Mouse (Mus musculus) spleen, adult 2 months (tissue): ENCODE data around the gene Pthlh. TPM values are rescaled to one million over a fixed set of nuclear protein-coding genes. Genes with fewer than 3 reads are reported as not detected.

ENCODE experiments used
- DNase-seq, 2 experiments: peaks; one replicate each; pipeline versions ENCODE4 v3.0.0 to v3.0.0-alpha.2; 2012 to 2021; ENCODE audit warnings: low spot score in 2 of 2, low read depth in 1 of 2
- H3K27ac ChIP-seq: fragments of 200-500 bp; 2 replicates; pipeline ENCODE4 v1.5.1; 2012; ENCODE audit warnings: low read length, inconsistent platforms; ENCODE audit not compliant: insufficient read depth
- H3K27me3 ChIP-seq: fragments of 200-500 bp; 2 replicates; pipeline ENCODE4 v1.6.1; 2012; ENCODE audit warnings: mild to moderate bottlenecking, moderate library complexity, low read length, inconsistent platforms; ENCODE audit not compliant: control insufficient read depth, insufficient read depth
- H3K36me3 ChIP-seq: fragments of 200-500 bp; 2 replicates; pipeline ENCODE4 v1.6.1; 2012; ENCODE audit warnings: mild to moderate bottlenecking, low read length, inconsistent platforms; ENCODE audit not compliant: control insufficient read depth, insufficient read depth
- H3K4me1 ChIP-seq: fragments of 200-500 bp; 2 replicates; pipeline ENCODE4 v1.6.1; 2011; ENCODE audit warnings: inconsistent platforms; ENCODE audit not compliant: control insufficient read depth, insufficient read depth, insufficient read length
- H3K4me3 ChIP-seq: fragments of 200-500 bp; 2 replicates; pipeline ENCODE4 v1.5.1; 2011; ENCODE audit warnings: mild to moderate bottlenecking, inconsistent platforms; ENCODE audit not compliant: insufficient read depth, insufficient read length; ENCODE audit errors: extremely low read depth
- CTCF ChIP-seq: fragments of 200-500 bp; IDR thresholded peaks from 2 replicates; pipeline ENCODE4 v1.5.1; 2011; ENCODE audit warnings: mild to moderate bottlenecking, inconsistent platforms; ENCODE audit not compliant: insufficient read depth, insufficient read length, insufficient replicate concordance; ENCODE audit errors: extremely low read depth
- POLR2A ChIP-seq: fragments of 200-500 bp; IDR thresholded peaks from 2 replicates; pipeline ENCODE4 v1.6.1; 2011; ENCODE audit warnings: low read depth, low read length, inconsistent platforms
- WGBS: fragments of 180-500 bp; shearing (Covaris S2); methylation state at CpG from one replicate; pipeline ENCODE4 v1.1.7; 2018; 5-methylcytosine and 5-hydroxymethylcytosine counted together
- polyA plus RNA-seq: library from polyadenylated mRNA; depleted of rRNA; stranded (reverse); fragments of >200 nt; gene quantifications from 2 replicates; pipeline ENCODE4 v1.2.3, GENCODE M21; 2012

Gene Pthlh
- polyA plus RNA-seq, 1 experiment = 1.3 TPM

DNA sequence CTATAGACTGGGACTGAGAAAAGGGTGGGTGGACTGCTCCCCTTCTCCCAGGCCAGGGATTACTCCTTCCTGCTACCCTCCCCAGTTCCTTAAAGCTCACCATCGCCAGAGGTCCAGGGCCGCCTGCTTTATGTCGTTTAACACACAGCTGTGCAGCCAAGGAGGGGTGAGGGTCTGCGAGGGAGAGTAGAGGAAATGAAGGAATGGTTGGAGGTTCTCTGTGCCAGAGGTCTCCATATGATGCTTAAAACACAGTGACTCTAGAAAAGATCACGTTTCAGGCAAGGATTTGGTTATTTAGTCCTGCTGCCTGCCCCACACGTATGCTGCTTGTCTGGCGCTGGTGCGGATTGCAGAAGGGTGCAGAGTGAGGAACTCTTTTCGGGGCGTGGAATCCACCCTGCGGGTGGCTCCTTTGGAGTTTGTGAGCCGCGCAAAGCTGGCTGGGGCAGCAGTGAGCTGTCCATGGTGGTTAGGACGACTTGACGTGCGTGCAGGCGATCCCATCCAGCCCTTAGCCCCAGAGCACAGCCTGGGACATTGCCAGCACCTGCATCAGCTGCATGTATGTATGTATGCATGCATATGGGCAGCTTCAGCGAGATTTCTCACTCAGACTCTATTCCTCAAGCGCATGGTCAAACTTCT lies 4.3 kb upstream of the Pthlh start:
- WGBS = 6% methylated on average over 19 of the region's 19 CpGs
- TF ChIP-seq POLR2A (no peak), CTCF (no peak)
- no peak overlapping the region for H3K4me3 ChIP-seq
- DNase-seq = no peak
- no peak overlapping the region for H3K27ac ChIP-seq
- no peaks in the 10 kb centered on the region for H3K36me3 ChIP-seq
- H3K4me1 ChIP-seq = no peaks in the 10 kb centered on the region
- peaks cover 7% of the 10 kb centered on the region for H3K27me3 ChIP-seq

- Histone ChIP-seq H3K4me3 (no peak overlapping the region), H3K27ac (no peak overlapping the region), H3K36me3 (no peaks in the 10 kb centered on the region), H3K4me1 (no peaks in the 10 kb centered on the region), H3K27me3 (peaks cover 10% of the 10 kb centered on the region)
- no peak for TF ChIP-seq POLR2A
- TF ChIP-seq CTCF = no peak
- 58% methylated on average over 6 of the region's 6 CpGs for WGBS
- no peak for DNase-seq
Measured at GRCm38 (mm10) chr6:147266466-147266865, 2.5 kb upstream of the Pthlh start.

DNA sequence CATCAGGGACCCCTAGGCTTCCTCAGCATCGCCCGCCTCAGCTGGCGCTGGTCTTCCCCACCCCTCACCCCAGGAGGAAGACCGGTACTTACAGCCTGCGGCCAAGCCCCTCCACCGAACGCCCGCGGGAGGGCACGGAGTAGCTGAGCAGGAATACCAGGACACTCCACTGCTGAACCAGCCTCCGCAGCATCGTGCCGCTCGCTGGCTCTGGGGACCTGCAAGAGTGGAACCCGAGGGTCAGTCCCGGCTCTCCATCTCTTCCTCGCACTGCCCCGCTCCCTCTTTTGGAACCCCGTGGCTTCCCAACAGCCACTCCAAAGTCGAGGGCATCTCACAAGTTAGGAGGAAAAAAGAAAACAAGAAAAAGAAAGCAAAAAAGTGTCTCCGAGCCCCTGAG lies 805 bp downstream of the Pthlh start:
- 6% methylated on average over 21 of the region's 21 CpGs for WGBS
- Histone ChIP-seq H3K27ac (no peak overlapping the region), H3K27me3 (peaks cover 10% of the 10 kb centered on the region), H3K4me3 (peak overlapping the region; percentile 9; the same call in 1 of the 2 replicates), H3K4me1 (no peaks in the 10 kb centered on the region), H3K36me3 (no peaks in the 10 kb centered on the region)
- TF ChIP-seq POLR2A (no peak), CTCF (no peak)
- no peak for DNase-seq

DNA sequence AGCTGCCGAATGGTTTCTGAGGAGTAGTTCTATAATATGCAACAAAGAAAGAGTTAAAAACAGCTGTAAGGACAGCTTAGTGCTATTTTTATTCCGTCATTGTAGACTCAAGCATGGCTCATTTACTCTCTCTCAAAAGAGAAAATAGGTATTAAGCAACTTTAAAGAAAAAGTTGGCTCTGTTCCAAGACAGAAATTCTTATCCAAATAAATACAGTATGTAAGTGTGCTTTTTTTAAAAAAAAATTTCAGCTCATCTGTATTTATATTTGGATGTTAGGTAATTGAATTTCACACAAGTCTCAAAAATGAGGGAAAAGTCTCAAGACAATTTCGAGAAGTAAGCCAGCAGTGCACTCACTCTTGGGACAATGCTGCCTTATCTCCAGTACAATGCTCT lies 2.4 kb downstream of the Pthlh start:
- Histone ChIP-seq H3K4me1 (no peaks in the 10 kb centered on the region), H3K4me3 (no peak overlapping the region), H3K27ac (no peak overlapping the region), H3K36me3 (no peaks in the 10 kb centered on the region), H3K27me3 (peaks cover 10% of the 10 kb centered on the region)
- 52% methylated on average over 3 of the region's 3 CpGs for WGBS
- TF ChIP-seq POLR2A = no peak
- no peak for TF ChIP-seq CTCF
- DNase-seq = no peak

- no peak for DNase-seq
- Histone ChIP-seq H3K27ac (no peak overlapping the region), H3K4me3 (no peak overlapping the region), H3K4me1 (no peaks in the 10 kb centered on the region), H3K27me3 (peaks cover 10% of the 10 kb centered on the region), H3K36me3 (no peaks in the 10 kb centered on the region)
- no peak for TF ChIP-seq POLR2A
- TF ChIP-seq CTCF = no peak
- WGBS = 86% methylated on average over 3 of the region's 3 CpGs
Measured at GRCm38 (mm10) chr6:147260766-147261165, 3.2 kb downstream of the Pthlh start.

DNA sequence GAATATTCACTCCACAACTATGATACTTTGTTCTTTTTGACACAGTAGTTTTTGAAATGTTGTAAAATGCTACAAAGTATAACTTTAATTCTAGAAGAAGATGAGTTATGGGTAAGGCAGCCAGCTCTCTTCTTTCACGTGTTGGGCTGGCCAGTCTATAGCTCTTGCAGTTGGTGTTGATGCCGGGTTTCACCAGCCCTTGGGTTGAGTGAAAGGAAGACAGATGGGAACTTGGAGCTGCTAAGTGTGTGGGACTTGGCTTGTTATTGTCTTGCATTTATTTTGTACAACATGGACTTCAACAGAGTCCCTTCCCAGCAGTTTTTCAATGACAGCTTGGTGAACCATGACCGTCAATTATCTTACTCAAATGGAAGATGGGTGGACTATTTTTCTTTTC lies 16.2 kb downstream of the Pthlh start:
- Histone ChIP-seq H3K4me1 (no peaks in the 10 kb centered on the region), H3K36me3 (no peaks in the 10 kb centered on the region), H3K27me3 (no peaks in the 10 kb centered on the region), H3K4me3 (no peak overlapping the region), H3K27ac (no peak overlapping the region)
- 86% methylated on average over 3 of the region's 3 CpGs for WGBS
- no peak for DNase-seq
- TF ChIP-seq CTCF (no peak), POLR2A (no peak)

GRCm38 (mm10) chr6:147244294-147244693 lies 19.7 kb downstream of the Pthlh start:
- TF ChIP-seq POLR2A (no peak), CTCF (no peak)
- H3K4me3 ChIP-seq = no peak overlapping the region
- no peak overlapping the region for H3K27ac ChIP-seq
- no peaks in the 10 kb centered on the region for H3K36me3 ChIP-seq
- no peak for DNase-seq
- H3K27me3 ChIP-seq = no peaks in the 10 kb centered on the region
- H3K4me1 ChIP-seq = no peaks in the 10 kb centered on the region
